Mouse (Mus musculus) T-helper 2 cell (primary cell): ENCODE measurements around the gene Rtp4.

ENCODE experiments used
- in situ Hi-C: fragments of 300-600 bp; cut with MboI, MseI; formaldehyde crosslinking; loops from one replicate; pipeline ENCODE4 v1.15.1; 2025; ENCODE audit warnings: high pct_unique_total_duplicates

Rtp4 gene

DNA sequence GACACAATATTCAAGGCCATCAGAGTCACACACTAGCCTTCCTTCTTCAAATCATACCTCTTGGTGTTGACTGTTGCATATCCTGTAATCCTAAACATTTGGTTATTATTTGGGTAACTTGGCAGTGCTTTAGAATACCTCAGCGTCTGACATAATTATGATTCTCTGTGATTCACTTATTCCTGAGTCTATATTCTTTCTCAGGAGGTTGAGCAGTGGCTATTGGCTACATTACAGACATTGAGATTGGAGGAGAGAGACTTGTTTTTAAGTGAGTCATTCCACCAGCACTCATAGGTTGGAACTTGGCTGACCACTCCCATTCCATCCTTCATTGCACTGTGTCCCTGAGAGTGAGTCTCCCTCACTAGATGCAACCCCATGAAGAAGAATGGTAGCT, 6.7 kb upstream of the Rtp4 start:
- in situ Hi-C loops = no loop called here

DNA sequence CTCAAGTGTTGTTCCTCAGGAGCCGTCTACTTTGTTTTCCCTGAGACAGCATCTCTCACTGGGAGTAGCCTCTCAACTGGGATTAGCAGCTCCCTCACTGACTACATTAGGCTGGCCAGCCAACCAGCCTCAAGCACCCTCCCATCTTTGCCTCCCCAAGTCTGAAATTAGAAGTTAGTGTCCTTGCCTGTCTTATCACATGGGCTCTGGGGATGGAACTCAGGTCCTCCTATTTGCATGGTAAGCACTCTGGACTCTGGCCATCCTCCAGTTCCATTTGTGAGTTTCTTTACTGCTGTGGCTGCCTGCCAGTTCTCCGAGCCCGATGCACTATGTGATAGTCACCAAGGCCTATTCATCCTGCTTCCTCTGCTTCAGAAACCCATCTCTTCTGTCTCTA, 4.3 kb upstream of the Rtp4 start:
- in situ Hi-C loops = no loop called here

DNA sequence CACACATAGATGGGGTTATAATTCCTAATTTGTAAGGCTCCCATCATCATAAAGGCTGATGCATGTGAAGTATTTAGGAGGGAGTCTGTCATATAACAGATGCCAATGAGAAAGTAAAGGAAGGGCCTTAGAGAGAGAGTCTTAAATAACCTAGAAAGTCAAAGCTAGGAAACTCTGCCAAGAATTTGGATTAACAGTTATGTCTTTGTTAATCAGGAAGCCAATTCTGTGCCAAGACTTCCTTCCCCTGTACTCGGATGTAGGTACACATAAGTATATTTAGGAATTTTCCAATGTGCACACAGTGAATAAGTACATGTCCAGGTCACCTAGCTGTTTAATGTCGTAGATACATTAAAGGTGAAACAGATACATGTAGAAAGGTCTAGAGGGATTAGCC, 3.5 kb upstream of the Rtp4 start:
- in situ Hi-C loops = no loop called here

- in situ Hi-C loops = no loop called here
Observed at GRCm38 (mm10) chr16:23517230-23517629, 2.9 kb upstream of the Rtp4 start.

GRCm38 (mm10) chr16:23517754-23518566, 2.1 kb upstream of the Rtp4 start:
- in situ Hi-C loops = no loop called here

- in situ Hi-C loops = no loop called here
Observed at GRCm38 (mm10) chr16:23518567-23519369, 1.3 kb upstream of the Rtp4 start.

- in situ Hi-C loops = no loop called here
Observed at GRCm38 (mm10) chr16:23519771-23520170, 320 bp upstream of the Rtp4 start.

DNA sequence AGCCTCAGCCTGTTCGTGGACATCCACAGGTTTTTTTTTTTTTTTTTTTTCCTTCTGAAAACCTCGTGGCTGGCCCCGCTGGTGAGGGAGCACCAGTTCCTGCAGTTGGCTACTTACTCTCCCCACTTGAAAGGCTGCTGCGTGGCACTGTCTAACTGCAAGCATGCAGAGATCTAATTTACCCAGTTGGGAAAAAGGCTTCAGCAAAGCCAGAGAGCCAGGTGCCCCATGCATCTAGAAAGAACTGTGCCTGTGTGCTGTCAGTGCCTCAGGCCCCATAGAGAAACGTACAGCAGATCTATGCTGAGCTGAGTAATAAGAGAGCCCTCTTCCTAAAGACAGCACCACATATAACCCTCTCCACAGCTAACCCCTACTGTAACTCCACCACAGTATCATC, 1.0 kb downstream of the Rtp4 start:
- in situ Hi-C loops = no loop called here

GRCm38 (mm10) chr16:23522081-23522480, 2.0 kb downstream of the Rtp4 start:
- in situ Hi-C loops = no loop called here

- in situ Hi-C loops = no loop called here
Observed at GRCm38 (mm10) chr16:23529186-23529585, 9.1 kb downstream of the Rtp4 start.

GRCm38 (mm10) chr16:23533707-23534106, 13.6 kb downstream of the Rtp4 start:
- in situ Hi-C loops = no loop called here

DNA sequence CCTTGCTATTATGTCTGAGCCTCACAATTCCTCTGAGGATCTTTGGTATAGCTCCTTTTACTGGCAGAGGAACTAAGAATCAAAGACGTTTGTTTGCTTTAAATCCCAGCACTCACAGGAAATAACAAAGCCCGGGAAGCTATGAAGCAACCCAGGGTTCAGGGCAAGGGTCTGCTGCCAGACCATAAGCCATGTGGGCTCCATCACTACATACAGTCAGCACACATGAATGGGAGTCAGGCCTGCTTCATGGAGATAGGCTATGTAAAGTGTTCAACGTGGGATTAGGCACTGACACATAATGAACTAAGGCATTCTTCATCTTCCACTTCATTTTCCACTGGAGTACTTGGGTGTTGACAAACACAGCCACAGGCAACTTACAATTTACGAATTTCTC, 21.0 kb downstream of the Rtp4 start:
- in situ Hi-C loops = no loop called here

GRCm38 (mm10) chr16:23542866-23543265, 22.8 kb downstream of the Rtp4 start:
- in situ Hi-C loops = no loop called here

GRCm38 (mm10) chr16:23544361-23544760, 24.3 kb downstream of the Rtp4 start:
- in situ Hi-C loops = no loop called here

DNA sequence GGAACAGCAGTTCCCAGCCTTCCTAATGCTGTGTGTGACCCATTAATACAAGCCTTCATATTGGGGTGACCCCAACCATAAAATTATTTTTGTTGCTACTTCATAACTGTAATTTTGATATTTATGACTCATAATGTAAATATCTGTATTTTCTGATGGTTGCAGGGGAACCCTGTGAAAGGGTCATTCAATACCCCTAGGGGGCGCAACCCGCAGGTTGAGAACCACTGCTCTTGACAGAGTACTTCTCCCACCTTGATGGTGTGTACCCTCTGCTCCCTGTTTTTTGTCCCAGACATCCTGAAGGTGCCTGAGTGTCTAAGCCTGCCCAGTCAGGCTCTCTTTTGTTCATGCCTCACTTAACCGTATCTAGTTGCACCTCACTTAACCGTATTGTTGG, 27.7 kb downstream of the Rtp4 start:
- in situ Hi-C loops = no loop called here

DNA sequence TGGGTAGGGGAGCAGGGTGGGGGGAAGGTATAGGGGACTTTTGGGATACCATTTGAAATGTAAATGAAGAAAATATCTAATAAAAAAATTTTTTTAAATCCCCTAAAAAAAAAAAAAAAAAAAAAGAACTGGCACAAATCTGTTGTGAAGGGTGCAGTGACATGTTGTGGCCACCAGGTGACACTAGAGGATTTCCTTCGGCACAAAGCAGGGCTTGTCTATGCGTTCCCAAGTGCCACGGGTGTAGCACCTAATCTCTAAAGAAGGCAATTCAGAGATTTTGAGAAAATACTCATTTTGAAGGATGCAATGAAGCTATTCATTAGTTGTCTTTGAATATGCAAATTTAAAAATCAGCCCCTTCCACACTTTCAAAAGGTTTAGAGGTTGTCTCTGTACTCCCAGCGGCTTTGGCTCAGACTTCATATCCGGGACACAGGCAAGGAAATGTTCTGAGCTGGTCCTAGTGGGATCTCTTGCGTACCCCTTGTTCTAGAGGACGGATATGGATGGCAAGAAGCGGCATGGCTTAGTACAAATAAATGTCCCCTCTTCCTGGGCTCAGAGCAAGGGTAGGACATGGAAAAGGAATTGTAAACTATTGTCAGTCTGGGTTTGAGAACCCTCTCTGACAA, 30.4 kb downstream of the Rtp4 start:
- in situ Hi-C loops = loop anchor here (5.0 kb wide), 1 partner anchor 347 kb away; no protein-coding TSS in a partner anchor

DNA sequence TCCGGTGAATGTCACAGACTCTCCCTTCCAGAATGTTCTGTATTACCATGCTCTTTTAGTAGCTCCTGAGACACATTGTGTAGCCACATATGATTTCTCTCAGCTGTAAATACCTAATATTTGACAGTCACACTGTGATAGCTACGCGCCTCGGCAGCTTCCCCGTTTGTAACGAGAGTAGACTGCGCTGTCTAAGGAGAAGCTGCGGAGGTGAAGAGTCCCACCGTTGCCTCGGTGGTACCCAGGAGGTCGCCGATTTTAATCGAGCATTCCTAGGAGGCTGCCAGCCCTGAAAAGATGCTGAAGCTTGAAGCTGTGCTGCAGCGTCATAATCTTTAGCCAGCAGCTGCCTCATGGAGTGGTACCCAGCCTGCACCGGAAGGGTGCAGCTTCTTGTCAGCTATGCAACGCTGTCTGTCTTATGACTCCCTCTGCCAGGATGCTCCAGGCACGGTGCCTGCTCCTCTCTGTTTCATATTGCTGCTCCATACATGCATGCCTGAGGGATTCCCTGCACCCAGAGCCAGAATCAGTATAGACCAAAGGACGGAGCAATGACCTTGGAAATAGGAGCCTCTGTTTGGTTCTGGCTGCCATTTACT, 31.0 kb downstream of the Rtp4 start:
- in situ Hi-C loops = loop anchor here (5.0 kb wide), 1 partner anchor 346 kb away; no protein-coding TSS in a partner anchor

GRCm38 (mm10) chr16:23554673-23555072, 34.6 kb downstream of the Rtp4 start:
- in situ Hi-C loops = loop anchor here (5.0 kb wide), 1 partner anchor 343 kb away; no protein-coding TSS in a partner anchor

GRCm38 (mm10) chr16:23557195-23557594, 37.1 kb downstream of the Rtp4 start:
- in situ Hi-C loops = no loop called here

GRCm38 (mm10) chr16:23557669-23558068, 37.6 kb downstream of the Rtp4 start:
- in situ Hi-C loops = no loop called here

DNA sequence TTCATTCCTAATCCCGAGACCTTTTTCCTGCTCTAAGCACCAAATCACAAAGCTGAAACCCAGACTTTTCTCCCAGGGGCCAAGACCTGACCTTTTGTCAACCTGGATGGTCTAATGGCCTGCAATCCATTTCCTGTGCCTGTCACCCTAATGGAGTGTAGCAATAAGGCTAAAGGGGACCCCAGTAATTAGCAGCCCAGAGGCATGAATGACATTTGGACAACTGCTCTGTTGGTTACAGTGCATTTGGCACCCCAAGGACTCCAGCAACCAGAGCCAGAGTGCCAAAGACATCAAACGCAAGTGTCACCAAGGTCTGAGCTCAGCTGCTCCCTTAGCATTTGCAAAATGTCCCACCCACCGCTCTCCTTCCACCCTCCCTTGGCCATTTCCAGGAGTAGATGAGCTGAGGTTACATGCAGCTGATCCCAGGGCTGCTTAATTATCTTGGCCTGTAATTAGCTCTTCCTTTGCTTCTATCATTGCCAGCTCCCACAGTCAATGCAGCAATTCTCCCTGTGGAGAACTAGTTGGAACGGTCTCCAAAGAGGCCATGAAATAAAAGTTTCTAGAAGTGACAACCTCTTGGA, 48.4 kb downstream of the Rtp4 start:
- in situ Hi-C loops = no loop called here
